Mouse (Mus musculus) forebrain, embryonic 11.5 days (tissue): ENCODE results near the gene Fbln5. TPM values are rescaled to one million over a fixed set of nuclear protein-coding genes. Genes with fewer than 3 reads are reported as not detected.

Experiments
- ATAC-seq: fragments of 200-750 bp; cut with Nextera tagmentation; replicated peaks from 2 replicates; pipeline ENCODE4 v1.8.0; 2017; ENCODE audit warnings: moderate TSS enrichment; ENCODE audit not compliant: low FRiP score
- DNase-seq: peaks from one replicate; pipeline ENCODE4 v3.0.0-alpha.2; 2017; ENCODE audit warnings: low spot score
- H3K27ac ChIP-seq: fragments of 300-500 bp; sonication (generic); 2 replicates; pipeline ENCODE4 v1.5.1; 2014; ENCODE audit warnings: low read depth, low read length
- H3K27me3 ChIP-seq: fragments of 300-500 bp; sonication (generic); 2 replicates; pipeline ENCODE4 v1.6.1; 2014; ENCODE audit warnings: mild to moderate bottlenecking, low read length, mixed read lengths; ENCODE audit not compliant: control insufficient read depth, insufficient read depth
- H3K36me3 ChIP-seq: fragments of 300-500 bp; sonication (generic); 2 replicates; pipeline ENCODE4 v1.6.1; 2014; ENCODE audit warnings: mild to moderate bottlenecking, low read length, moderate library complexity, mixed read lengths; ENCODE audit not compliant: control insufficient read depth, insufficient read depth
- H3K4me1 ChIP-seq: fragments of 300-500 bp; sonication (generic); replicated peaks from 2 replicates; pipeline ENCODE4 v1.6.1; 2014; ENCODE audit warnings: low read length, mixed read lengths; ENCODE audit not compliant: control insufficient read depth, insufficient read depth
- H3K4me2 ChIP-seq: fragments of 300-500 bp; sonication (generic); 2 replicates; pipeline ENCODE4 v1.6.1; 2014; ENCODE audit warnings: low read depth, mild to moderate bottlenecking, low read length, moderate library complexity, mixed read lengths; ENCODE audit not compliant: severe bottlenecking
- H3K4me3 ChIP-seq: fragments of 300-500 bp; sonication (generic); 2 replicates; pipeline ENCODE4 v1.5.1; 2014; ENCODE audit warnings: low read depth, low read length
- H3K9ac ChIP-seq: fragments of 300-500 bp; sonication (generic); 2 replicates; pipeline ENCODE4 v1.6.1; 2014; ENCODE audit warnings: low read length
- H3K9me3 ChIP-seq: fragments of 300-500 bp; sonication (generic); 2 replicates; pipeline ENCODE4 v1.6.1; 2016; ENCODE audit warnings: low read length, mixed read lengths; ENCODE audit not compliant: control insufficient read depth
- WGBS: fragments of 180-500 bp; shearing (Covaris S2); extraction: QIAGEN DNeasy Blood & Tissue Kit; methylation state at CpG from one replicate; pipeline ENCODE4 v1.1.7; 2014; 5-methylcytosine and 5-hydroxymethylcytosine counted together
- polyA plus RNA-seq: library from polyadenylated mRNA; unstranded; fragments of >200 nt; fragmentation: Nextera tagmentation; extraction: Ambion mirVana; gene quantifications from 2 replicates; pipeline ENCODE4 v1.2.1, GENCODE M21; 2014

The Fbln5 gene
- polyA plus RNA-seq, 1 experiment from 2014 or later, result 9.2 TPM

DNA sequence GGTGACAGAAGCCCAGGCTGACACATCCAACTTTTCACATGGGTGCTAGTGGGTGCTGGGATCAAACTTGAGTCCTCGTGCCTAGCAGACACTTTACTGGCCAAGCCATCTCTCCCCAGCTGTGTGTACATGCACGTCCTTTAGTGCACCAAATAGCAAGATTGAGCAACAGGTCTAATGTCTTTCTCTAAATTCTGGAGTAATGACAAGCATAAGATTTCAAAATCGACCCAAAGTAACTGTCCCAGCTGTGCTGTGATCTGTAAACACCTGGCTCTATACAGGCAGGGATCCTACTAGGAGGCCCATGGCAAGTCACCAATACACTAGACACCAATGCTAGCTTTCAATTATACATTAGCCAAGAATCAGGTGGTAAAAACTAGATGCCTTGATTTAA is 17.8 kb downstream of the Fbln5 start:
- Histone ChIP-seq H3K27ac (no peak overlapping the region), H3K9ac (no peak overlapping the region), H3K36me3 (no peaks in the 10 kb centered on the region), H3K4me1 (no peaks in the 10 kb centered on the region), H3K27me3 (no peaks in the 10 kb centered on the region), H3K4me3 (no peak overlapping the region), H3K4me2 (no peak overlapping the region), H3K9me3 (no peaks in the 10 kb centered on the region)
- WGBS, result 80% methylated on average over 3 of the region's 3 CpGs
- no peak for ATAC-seq
- no peak for DNase-seq

- DNase-seq, result no peak
- Histone ChIP-seq H3K4me2 (no peak overlapping the region), H3K9me3 (no peaks in the 10 kb centered on the region), H3K4me3 (no peak overlapping the region), H3K27ac (no peak overlapping the region), H3K27me3 (no peaks in the 10 kb centered on the region), H3K4me1 (no peaks in the 10 kb centered on the region), H3K36me3 (no peaks in the 10 kb centered on the region), H3K9ac (no peak overlapping the region)
- WGBS, result 85% methylated on average over 7 of the region's 7 CpGs
- no peak for ATAC-seq
These were observed 20.5 kb downstream of the Fbln5 start for GRCm38 (mm10) chr12:101798189-101798922.

DNA sequence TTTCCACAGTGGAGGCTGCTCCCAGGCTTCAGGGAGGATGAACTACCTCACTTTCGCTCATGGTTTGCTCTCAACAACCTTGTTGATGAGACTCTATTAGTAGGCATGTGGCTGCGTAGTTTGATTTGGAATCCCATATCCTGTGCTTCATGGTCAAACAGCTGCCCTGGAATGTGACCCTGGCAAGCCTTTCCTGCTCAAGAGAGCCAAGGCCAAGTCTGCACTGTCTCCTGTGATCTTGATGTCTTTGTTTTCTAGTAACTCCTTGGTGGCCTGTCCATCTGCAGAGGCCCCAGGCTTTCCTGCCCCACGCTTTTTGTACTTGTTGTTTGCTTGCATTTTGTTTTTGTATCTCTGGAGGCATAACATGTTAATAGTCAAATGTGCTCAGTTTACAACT is 24.4 kb downstream of the Fbln5 start:
- Histone ChIP-seq H3K4me2 (no peak overlapping the region), H3K4me3 (no peak overlapping the region), H3K4me1 (no peaks in the 10 kb centered on the region), H3K9ac (no peak overlapping the region), H3K36me3 (no peaks in the 10 kb centered on the region), H3K27me3 (no peaks in the 10 kb centered on the region), H3K9me3 (no peaks in the 10 kb centered on the region), H3K27ac (no peak overlapping the region)
- 79% methylated on average over 3 of the region's 3 CpGs for WGBS
- no peak for DNase-seq
- no peak for ATAC-seq

GRCm38 (mm10) chr12:101793221-101793621 is 25.6 kb downstream of the Fbln5 start:
- Histone ChIP-seq H3K4me1 (no peaks in the 10 kb centered on the region), H3K27ac (no peak overlapping the region), H3K9ac (no peak overlapping the region), H3K4me2 (no peak overlapping the region), H3K9me3 (no peaks in the 10 kb centered on the region), H3K4me3 (no peak overlapping the region), H3K27me3 (no peaks in the 10 kb centered on the region), H3K36me3 (no peaks in the 10 kb centered on the region)
- no peak for DNase-seq
- ATAC-seq, result no peak
- WGBS, result 84% methylated on average over 5 of the region's 5 CpGs

DNA sequence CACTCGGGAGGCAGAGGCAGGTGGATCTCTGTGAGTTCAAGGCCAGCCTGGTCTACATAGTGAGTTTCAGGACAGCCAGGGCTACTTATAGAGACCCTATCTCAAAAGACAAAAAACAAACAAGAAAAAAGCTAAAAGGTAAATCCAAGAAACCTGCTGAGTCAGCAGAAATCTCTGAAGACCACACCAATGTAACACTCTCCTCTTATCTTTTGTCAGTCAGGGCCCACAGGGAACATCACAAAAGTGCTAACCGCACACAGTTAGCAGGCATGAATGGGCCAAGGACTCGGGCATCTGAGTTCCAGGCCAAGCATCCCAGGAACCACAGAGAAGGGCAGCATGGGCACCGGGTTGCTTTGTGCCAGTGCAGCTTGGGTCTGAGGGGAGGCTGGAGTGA is 26.2 kb downstream of the Fbln5 start:
- no peak for ATAC-seq
- H3K27ac ChIP-seq, result no peak overlapping the region
- H3K9me3 ChIP-seq, result no peaks in the 10 kb centered on the region
- H3K36me3 ChIP-seq, result no peaks in the 10 kb centered on the region
- no peak overlapping the region for H3K4me2 ChIP-seq
- no peak overlapping the region for H3K9ac ChIP-seq
- no peaks in the 10 kb centered on the region for H3K27me3 ChIP-seq
- DNase-seq, result no peak
- no peaks in the 10 kb centered on the region for H3K4me1 ChIP-seq
- no peak overlapping the region for H3K4me3 ChIP-seq
- 92% methylated on average over 4 of the region's 4 CpGs for WGBS

DNA sequence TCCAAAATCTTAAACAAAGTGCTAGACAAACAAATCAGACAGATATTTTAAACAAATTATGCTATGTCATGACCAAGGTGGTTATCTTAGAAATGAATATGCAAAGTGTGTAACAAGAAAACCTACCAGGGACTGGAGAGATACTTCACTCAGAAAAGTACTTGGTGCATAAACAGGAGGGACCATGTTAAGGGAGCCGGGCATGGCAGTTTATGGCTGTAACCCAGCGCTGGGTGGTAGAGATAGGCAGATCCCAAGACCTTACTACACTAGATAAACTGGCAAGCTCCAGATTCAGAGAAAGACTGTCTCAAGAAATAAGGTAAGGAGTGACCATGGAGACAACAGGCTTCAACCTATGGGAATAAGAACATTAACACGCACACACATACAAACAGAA is 29.1 kb downstream of the Fbln5 start:
- Histone ChIP-seq H3K4me2 (no peak overlapping the region), H3K27ac (no peak overlapping the region), H3K9me3 (no peaks in the 10 kb centered on the region), H3K4me1 (no peaks in the 10 kb centered on the region), H3K9ac (no peak overlapping the region), H3K36me3 (no peaks in the 10 kb centered on the region), H3K4me3 (no peak overlapping the region), H3K27me3 (no peaks in the 10 kb centered on the region)
- ATAC-seq (no peak), DNase-seq (no peak)
- WGBS, result 93% methylated on average over 3 of the region's 3 CpGs

- Histone ChIP-seq H3K4me3 (no peak overlapping the region), H3K36me3 (no peaks in the 10 kb centered on the region), H3K4me2 (no peak overlapping the region), H3K9me3 (no peaks in the 10 kb centered on the region), H3K9ac (no peak overlapping the region), H3K4me1 (no peaks in the 10 kb centered on the region), H3K27ac (no peak overlapping the region), H3K27me3 (no peaks in the 10 kb centered on the region)
- WGBS, result 84% methylated on average over 3 of the region's 3 CpGs
- ATAC-seq (no peak), DNase-seq (no peak)
These were observed 29.6 kb downstream of the Fbln5 start for GRCm38 (mm10) chr12:101789250-101789649.

DNA sequence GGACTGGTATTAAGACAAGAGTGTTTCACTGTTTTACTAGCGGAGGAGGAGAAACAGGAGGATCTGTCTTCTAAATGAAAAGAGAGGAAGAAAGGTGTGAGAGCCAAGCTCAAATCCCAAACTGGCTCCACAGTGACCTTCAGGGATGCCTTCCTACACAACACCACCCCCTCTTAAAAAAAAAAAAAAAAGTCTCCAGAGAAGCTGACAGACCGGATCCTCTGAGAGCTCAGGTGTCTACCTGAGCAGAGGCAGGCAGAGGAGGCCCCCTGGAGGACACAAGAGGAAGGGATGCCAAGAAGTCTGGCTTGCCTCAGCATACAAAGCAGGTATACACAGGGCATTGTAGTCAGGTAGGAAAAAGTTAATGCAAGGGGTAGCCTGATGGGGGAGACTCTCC is 36.1 kb downstream of the Fbln5 start:
- WGBS, result 53% methylated on average over 2 of the region's 2 CpGs
- no peak for DNase-seq
- Histone ChIP-seq H3K4me3 (no peak overlapping the region), H3K9ac (no peak overlapping the region), H3K9me3 (no peaks in the 10 kb centered on the region), H3K27me3 (no peaks in the 10 kb centered on the region), H3K36me3 (no peaks in the 10 kb centered on the region), H3K4me2 (no peak overlapping the region), H3K4me1 (no peaks in the 10 kb centered on the region), H3K27ac (no peak overlapping the region)
- ATAC-seq, result no peak

DNA sequence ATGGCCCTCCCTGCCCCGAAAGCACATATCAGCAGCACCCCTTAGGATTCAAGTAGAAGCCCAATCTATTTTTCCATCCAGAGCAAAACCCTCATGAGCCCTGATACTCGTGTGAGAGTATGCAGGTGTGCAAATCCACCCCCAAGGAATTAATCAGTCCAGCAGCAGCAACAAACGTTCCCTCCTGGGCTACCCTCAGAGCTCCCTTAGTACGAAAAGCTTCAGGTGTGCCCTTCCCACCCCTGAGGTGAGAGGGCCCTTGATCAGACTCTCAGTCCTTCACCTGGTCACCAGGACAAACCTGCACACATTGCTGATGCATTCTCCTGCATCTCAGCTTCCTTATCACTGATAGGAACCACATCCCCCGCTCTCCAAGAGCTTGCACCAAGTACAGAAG is 37.9 kb downstream of the Fbln5 start:
- Histone ChIP-seq H3K4me3 (no peak overlapping the region), H3K9ac (no peak overlapping the region), H3K4me2 (no peak overlapping the region), H3K27me3 (no peaks in the 10 kb centered on the region), H3K27ac (no peak overlapping the region), H3K4me1 (no peaks in the 10 kb centered on the region), H3K9me3 (no peaks in the 10 kb centered on the region), H3K36me3 (no peaks in the 10 kb centered on the region)
- 79% methylated on average over 5 of the region's 5 CpGs for WGBS
- no peak for DNase-seq
- no peak for ATAC-seq
